In the genomic region with DNA sequence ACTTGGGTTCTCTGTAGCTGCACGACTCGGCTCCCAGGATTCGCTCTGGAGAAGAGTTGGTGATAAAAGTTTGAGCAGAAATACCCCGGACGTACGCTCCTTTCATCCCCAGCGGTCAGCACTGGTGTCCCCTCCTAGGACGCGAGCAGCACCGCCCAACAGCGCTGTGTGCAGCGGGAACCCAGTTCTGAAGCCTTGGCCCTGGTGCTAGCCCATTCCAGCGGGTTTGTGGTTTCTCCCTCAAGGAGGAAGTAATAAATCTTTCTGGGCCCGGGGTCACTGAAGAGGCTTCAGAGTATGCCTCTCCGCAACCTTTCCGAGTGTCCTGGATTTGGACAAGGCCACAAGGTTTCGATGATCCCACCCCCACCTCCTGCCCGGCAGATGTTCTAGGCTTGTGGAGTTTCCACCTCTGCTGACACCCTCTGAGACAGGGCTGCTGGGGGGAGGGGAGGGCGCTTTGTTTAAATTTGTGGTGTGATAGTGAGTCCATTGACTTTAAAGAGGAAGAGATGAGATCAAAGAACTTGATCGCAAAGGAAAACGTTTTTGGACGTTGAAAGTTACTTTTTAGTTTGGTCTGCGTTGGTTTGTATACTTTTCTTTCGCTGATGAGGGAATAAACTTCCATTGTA, we compare ENCODE assay signal across 8 mouse cellular contexts. TPM values are rescaled to one million over a fixed set of nuclear protein-coding genes. Genes with fewer than 3 reads are reported as not detected.
DNase-seq lines count a peak whose midpoint lies in the region; ATAC-seq and TF ChIP-seq lines count a peak whose summit lies in the region.

No protein-coding gene starts in this region.

- H3K27ac ChIP-seq in bone marrow macrophage, adult 2 months (ENCODE audit: insufficient read depth, low read depth, low read length): no peak overlapping the region
- peak overlapping the region; percentile 48 for H3K27ac ChIP-seq in heart, embryonic 16.5 days (ENCODE audit: low read length)
- peak overlapping the region; percentile 86 for H3K27ac ChIP-seq in stomach, embryonic 16.5 days (ENCODE audit: low read length)

- peak overlapping the region; percentile 28; the same call in 1 of the 2 replicates for H3K4me3 ChIP-seq in bone marrow macrophage, adult 2 months (ENCODE audit: insufficient read depth, low read length)
- H3K4me3 ChIP-seq in heart, embryonic 16.5 days (ENCODE audit: low read length): peak overlapping the region; percentile 79
- peak overlapping the region; percentile 66 for H3K4me3 ChIP-seq in stomach, embryonic 16.5 days (replicated peaks; ENCODE audit: low read length)

- H3K4me2 ChIP-seq in heart, embryonic 16.5 days (ENCODE audit: low read depth, low read length): peak overlapping the region; percentile 99
- peak overlapping the region; percentile 88 for H3K4me2 ChIP-seq in stomach, embryonic 16.5 days (ENCODE audit: low read depth, low read length)

- TF ChIP-seq CTCF in bone marrow macrophage, adult 2 months (IDR thresholded peaks at IDR 0.05; ENCODE audit: low read depth, low read length): no peak

- peaks cover 19% of the 10 kb centered on the region for H3K27me3 ChIP-seq in heart, embryonic 16.5 days (ENCODE audit: control insufficient read depth, insufficient read depth, low read length)
- peaks cover 16% of the 10 kb centered on the region; the same call in 1 of the 2 replicates for H3K27me3 ChIP-seq in stomach, embryonic 16.5 days (ENCODE audit: control insufficient read depth, insufficient read depth, low read length)

- no peak for ATAC-seq in cerebellum, adult (ENCODE audit: insufficient number of reproducible peaks, low FRiP score, low TSS enrichment)
- peak; percentile 13 for ATAC-seq in heart, embryonic 16.5 days (replicated peaks; ENCODE audit: extremely low read depth, insufficient read depth, low FRiP score)
- peak; percentile 26; the same call in 1 of the 2 replicates for ATAC-seq in stomach, embryonic 16.5 days (ENCODE audit: insufficient read depth, low FRiP score)

- H3K9me3 ChIP-seq in heart, embryonic 16.5 days (replicated peaks; ENCODE audit: control insufficient read depth, low read length): no peaks in the 10 kb centered on the region
- H3K9me3 ChIP-seq in stomach, embryonic 16.5 days (replicated peaks; ENCODE audit: control insufficient read depth, low read length): no peaks in the 10 kb centered on the region

- DNase-seq in cerebellum, adult 9-10 months: peak; percentile 14
- peak; percentile 78 for DNase-seq in kidney, postnatal 10 days
- peak; percentile 14 for DNase-seq in lung, postnatal 25 days (ENCODE audit: low spot score)
- no peak for DNase-seq in retina, embryonic 14.5 days (ENCODE audit: low spot score)

- H3K36me3 ChIP-seq in heart, embryonic 16.5 days (ENCODE audit: control insufficient read depth, insufficient read depth): no peaks in the 10 kb centered on the region
- no peaks in the 10 kb centered on the region for H3K36me3 ChIP-seq in stomach, embryonic 16.5 days (ENCODE audit: control insufficient read depth, insufficient read depth, low read length)

- TF ChIP-seq POLR2A in bone marrow macrophage, adult 2 months (IDR thresholded peaks at IDR 0.05; ENCODE audit: borderline replicate concordance, low read depth, low read length): no peak

- 2% methylated on average over 24 of the region's 24 CpGs for WGBS in heart, embryonic 16.5 days
- WGBS in stomach, embryonic 16.5 days: 2% methylated on average over 24 of the region's 24 CpGs

- no peaks in the 10 kb centered on the region for H3K4me1 ChIP-seq in bone marrow macrophage, adult 2 months (ENCODE audit: control insufficient read depth, insufficient read depth, low read length)
- peaks cover 10% of the 10 kb centered on the region for H3K4me1 ChIP-seq in heart, embryonic 16.5 days (ENCODE audit: control insufficient read depth, insufficient read depth, low read length)
- H3K4me1 ChIP-seq in stomach, embryonic 16.5 days (ENCODE audit: control insufficient read depth, insufficient read depth, low read length): peaks cover 4% of the 10 kb centered on the region

- H3K9ac ChIP-seq in heart, embryonic 16.5 days (ENCODE audit: low read length): peak overlapping the region; percentile 78
- peak overlapping the region; percentile 76 for H3K9ac ChIP-seq in stomach, embryonic 16.5 days (ENCODE audit: low read length)

RNA-seq across cellular contexts. Expression of gene Chst2, which starts 1.2 kb away (rescaled TPM):
- not detected in 2 replicates for polyA plus RNA-seq in bone marrow macrophage, adult 2 months (2012; ENCODE audit: insufficient read depth, insufficient read length, missing spikeins)
- 1.3 and 2.0 TPM in 2 replicates for polyA plus RNA-seq in heart, embryonic 16.5 days (2015; fragmentation: Nextera tagmentation; extraction: Ambion mirVana)
- 5.0 and 5.9 TPM in 2 replicates for polyA plus RNA-seq in stomach, embryonic 16.5 days (2015; fragmentation: Nextera tagmentation; extraction: Ambion mirVana)

Comparison
In these comparisons a context has a peak if more than half of its experiments do, and no peak if none do; other contexts are left out.
1. H3K4me3 ChIP-seq: peak in every context shown above with its lines; median percentile 79 in heart, embryonic 16.5 days; 66 in stomach, embryonic 16.5 days; 28 in bone marrow macrophage, adult 2 months.